Mouse (Mus musculus) embryonic facial prominence, embryonic 13.5 days (tissue): ENCODE measurements around the gene Dpp9. TPM values are rescaled to one million over a fixed set of nuclear protein-coding genes. Genes with fewer than 3 reads are reported as not detected.
A peak's percentile ranks its signal among the peaks of the same experiment; 100 is the strongest.

Source experiments
- ATAC-seq: fragments of 200-750 bp; cut with Nextera tagmentation; 2 replicates; pipeline ENCODE4 v1.8.0; 2017; ENCODE audit warnings: low read depth; ENCODE audit not compliant: insufficient number of reproducible peaks, insufficient read depth, low FRiP score, low TSS enrichment
- H3K27ac ChIP-seq: fragments of 300-500 bp; sonication (generic); 2 replicates; pipeline ENCODE4 v1.5.1; 2015; ENCODE audit warnings: moderate library complexity, mild to moderate bottlenecking, inconsistent platforms
- H3K27me3 ChIP-seq: fragments of 300-500 bp; sonication (generic); 2 replicates; pipeline ENCODE4 v1.6.1; 2015; ENCODE audit warnings: mild to moderate bottlenecking, inconsistent platforms
- H3K36me3 ChIP-seq: fragments of 300-500 bp; sonication (generic); 2 replicates; pipeline ENCODE4 v1.6.1; 2015; ENCODE audit warnings: mild to moderate bottlenecking, inconsistent platforms
- H3K4me1 ChIP-seq: fragments of 300-500 bp; sonication (generic); 2 replicates; pipeline ENCODE4 v1.6.1; 2015; ENCODE audit warnings: inconsistent platforms
- H3K4me2 ChIP-seq: fragments of 300-500 bp; sonication (generic); 2 replicates; pipeline ENCODE4 v1.6.1; 2015; ENCODE audit warnings: moderate library complexity, mild to moderate bottlenecking, inconsistent platforms
- H3K4me3 ChIP-seq: fragments of 300-500 bp; sonication (generic); 2 replicates; pipeline ENCODE4 v1.5.1; 2015; ENCODE audit warnings: mild to moderate bottlenecking, inconsistent platforms
- H3K9ac ChIP-seq: fragments of 300-500 bp; sonication (generic); 2 replicates; pipeline ENCODE4 v1.6.1; 2015; ENCODE audit warnings: mild to moderate bottlenecking, inconsistent platforms
- H3K9me3 ChIP-seq: fragments of 300-500 bp; sonication (generic); 2 replicates; pipeline ENCODE4 v1.6.1; 2016; ENCODE audit warnings: inconsistent platforms
- WGBS: fragments of 180-500 bp; shearing (Covaris S2); methylation state at CpG from one replicate; pipeline ENCODE4 v1.1.7; 2015; ENCODE audit warnings: mixed read lengths; 5-methylcytosine and 5-hydroxymethylcytosine counted together
- polyA plus RNA-seq: library from polyadenylated mRNA; unstranded; fragments of >200 nt; fragmentation: Nextera tagmentation; extraction: Ambion mirVana; gene quantifications from 2 replicates; pipeline ENCODE4 v1.2.1, GENCODE M21; 2015

Dpp9 gene
- polyA plus RNA-seq, 1 experiment from 2014 or later, result 37.5 TPM

GRCm38 (mm10) chr17:56149897-56150296, 68.8 kb downstream of the Dpp9 start:
- no peak overlapping the region for H3K27ac ChIP-seq
- H3K27me3 ChIP-seq, result peaks cover 94% of the 10 kb centered on the region
- no peak for ATAC-seq
- WGBS, result 29% methylated on average over 2 of the region's 2 CpGs
- no peaks in the 10 kb centered on the region for H3K36me3 ChIP-seq
- H3K4me2 ChIP-seq, result no peak overlapping the region
- no peak overlapping the region for H3K4me3 ChIP-seq
- H3K9me3 ChIP-seq, result no peaks in the 10 kb centered on the region
- peaks cover 9% of the 10 kb centered on the region for H3K4me1 ChIP-seq
- no peak overlapping the region for H3K9ac ChIP-seq

DNA sequence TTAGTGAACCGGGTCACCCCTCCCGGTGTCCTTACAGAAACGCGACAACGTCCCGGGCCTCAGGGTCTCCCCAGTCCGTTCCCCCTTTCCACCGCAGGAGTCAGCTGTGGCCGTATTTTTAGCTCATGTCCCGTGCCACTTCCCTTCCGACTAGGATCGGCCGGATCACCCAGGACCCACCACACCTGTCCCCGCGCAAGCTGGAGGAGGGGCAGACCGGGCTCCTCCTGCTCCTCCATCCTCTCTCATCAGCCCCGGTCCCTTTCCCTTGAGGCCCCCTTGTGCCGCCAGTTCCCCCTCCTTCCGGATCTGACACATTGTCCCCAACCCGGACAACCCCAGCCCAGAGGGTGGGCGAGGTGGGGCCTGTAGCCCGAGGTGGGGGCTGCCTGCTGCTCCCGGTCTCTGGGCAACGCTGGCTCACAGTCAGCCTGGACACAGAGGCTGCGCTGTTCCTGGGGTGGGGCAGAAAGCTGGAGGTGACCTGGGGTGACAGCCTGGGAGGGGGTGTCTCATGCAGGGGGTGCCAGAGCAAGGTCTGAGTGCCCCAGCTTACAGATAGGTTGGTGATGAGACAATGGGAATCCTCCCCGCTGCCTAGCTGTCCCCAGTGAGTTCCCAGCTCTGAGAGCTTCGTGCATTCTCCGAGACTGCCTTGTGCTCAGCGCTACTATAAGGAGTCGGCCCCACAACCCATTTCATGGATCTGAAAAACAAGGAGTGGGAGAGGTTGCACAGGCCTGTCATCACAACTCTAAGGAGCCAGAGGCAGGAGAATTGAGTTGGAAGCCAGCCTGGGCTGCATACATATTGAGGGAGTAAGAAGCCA, 69.7 kb downstream of the Dpp9 start:
- Histone ChIP-seq H3K4me2 (peak overlapping the region; percentile 52), H3K27me3 (peaks cover 94% of the 10 kb centered on the region), H3K4me1 (peaks cover 9% of the 10 kb centered on the region), H3K9me3 (no peaks in the 10 kb centered on the region), H3K36me3 (no peaks in the 10 kb centered on the region), H3K4me3 (peak overlapping the region; percentile 21), H3K27ac (no peak overlapping the region), H3K9ac (peak overlapping the region; percentile 36; the same call in 1 of the 2 replicates)
- ATAC-seq, result no peak
- 3% methylated on average over 30 of the region's 30 CpGs for WGBS

DNA sequence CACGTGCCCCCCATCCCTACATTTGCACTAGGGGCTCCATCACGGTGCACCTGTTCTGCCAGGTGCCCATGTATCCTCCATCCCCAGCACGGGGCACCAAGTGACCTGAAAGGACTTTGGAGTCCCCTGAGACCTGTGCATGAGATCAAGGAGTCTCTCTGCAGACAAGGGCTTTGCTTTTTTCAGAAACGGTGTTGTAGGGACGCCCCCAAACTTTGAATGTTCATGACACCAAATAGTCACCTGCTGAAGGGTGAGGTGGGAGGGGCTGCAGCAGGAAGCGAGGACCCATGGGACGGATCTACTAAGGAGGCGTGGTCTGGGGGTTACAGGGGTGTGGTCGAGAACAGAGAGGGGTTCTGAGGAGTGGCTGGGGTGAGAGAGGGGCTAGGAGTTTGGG, 70.4 kb downstream of the Dpp9 start:
- H3K4me3 ChIP-seq, result peak overlapping the region; percentile 21
- H3K9me3 ChIP-seq, result no peaks in the 10 kb centered on the region
- peaks cover 9% of the 10 kb centered on the region for H3K4me1 ChIP-seq
- ATAC-seq, result no peak
- 18% methylated on average over 9 of the region's 9 CpGs for WGBS
- no peak overlapping the region for H3K27ac ChIP-seq
- H3K4me2 ChIP-seq, result peak overlapping the region; percentile 52
- no peaks in the 10 kb centered on the region for H3K36me3 ChIP-seq
- no peak overlapping the region for H3K9ac ChIP-seq
- H3K27me3 ChIP-seq, result peaks cover 94% of the 10 kb centered on the region

GRCm38 (mm10) chr17:56147420-56147819, 71.3 kb downstream of the Dpp9 start:
- no peak for ATAC-seq
- Histone ChIP-seq H3K4me1 (peaks cover 11% of the 10 kb centered on the region), H3K27me3 (peaks cover 96% of the 10 kb centered on the region), H3K9me3 (no peaks in the 10 kb centered on the region), H3K36me3 (no peaks in the 10 kb centered on the region), H3K4me2 (no peak overlapping the region), H3K27ac (no peak overlapping the region), H3K9ac (no peak overlapping the region), H3K4me3 (no peak overlapping the region)
- 64% methylated on average over 12 of the region's 12 CpGs for WGBS

GRCm38 (mm10) chr17:56146131-56146530, 72.6 kb downstream of the Dpp9 start:
- H3K36me3 ChIP-seq, result no peaks in the 10 kb centered on the region
- H3K27me3 ChIP-seq, result peaks cover 100% of the 10 kb centered on the region
- H3K27ac ChIP-seq, result no peak overlapping the region
- no peak overlapping the region for H3K4me3 ChIP-seq
- WGBS, result 15% methylated on average over 9 of the region's 9 CpGs
- ATAC-seq, result no peak
- H3K4me1 ChIP-seq, result peaks cover 20% of the 10 kb centered on the region
- no peaks in the 10 kb centered on the region for H3K9me3 ChIP-seq
- no peak overlapping the region for H3K9ac ChIP-seq
- no peak overlapping the region for H3K4me2 ChIP-seq

- Histone ChIP-seq H3K4me2 (no peak overlapping the region), H3K9ac (no peak overlapping the region), H3K9me3 (no peaks in the 10 kb centered on the region), H3K27me3 (peaks cover 100% of the 10 kb centered on the region), H3K27ac (no peak overlapping the region), H3K36me3 (no peaks in the 10 kb centered on the region), H3K4me3 (no peak overlapping the region), H3K4me1 (peaks cover 21% of the 10 kb centered on the region)
- no peak for ATAC-seq
- WGBS, result 73% methylated on average over 9 of the region's 9 CpGs
Measured at GRCm38 (mm10) chr17:56144546-56144945, 74.2 kb downstream of the Dpp9 start.

DNA sequence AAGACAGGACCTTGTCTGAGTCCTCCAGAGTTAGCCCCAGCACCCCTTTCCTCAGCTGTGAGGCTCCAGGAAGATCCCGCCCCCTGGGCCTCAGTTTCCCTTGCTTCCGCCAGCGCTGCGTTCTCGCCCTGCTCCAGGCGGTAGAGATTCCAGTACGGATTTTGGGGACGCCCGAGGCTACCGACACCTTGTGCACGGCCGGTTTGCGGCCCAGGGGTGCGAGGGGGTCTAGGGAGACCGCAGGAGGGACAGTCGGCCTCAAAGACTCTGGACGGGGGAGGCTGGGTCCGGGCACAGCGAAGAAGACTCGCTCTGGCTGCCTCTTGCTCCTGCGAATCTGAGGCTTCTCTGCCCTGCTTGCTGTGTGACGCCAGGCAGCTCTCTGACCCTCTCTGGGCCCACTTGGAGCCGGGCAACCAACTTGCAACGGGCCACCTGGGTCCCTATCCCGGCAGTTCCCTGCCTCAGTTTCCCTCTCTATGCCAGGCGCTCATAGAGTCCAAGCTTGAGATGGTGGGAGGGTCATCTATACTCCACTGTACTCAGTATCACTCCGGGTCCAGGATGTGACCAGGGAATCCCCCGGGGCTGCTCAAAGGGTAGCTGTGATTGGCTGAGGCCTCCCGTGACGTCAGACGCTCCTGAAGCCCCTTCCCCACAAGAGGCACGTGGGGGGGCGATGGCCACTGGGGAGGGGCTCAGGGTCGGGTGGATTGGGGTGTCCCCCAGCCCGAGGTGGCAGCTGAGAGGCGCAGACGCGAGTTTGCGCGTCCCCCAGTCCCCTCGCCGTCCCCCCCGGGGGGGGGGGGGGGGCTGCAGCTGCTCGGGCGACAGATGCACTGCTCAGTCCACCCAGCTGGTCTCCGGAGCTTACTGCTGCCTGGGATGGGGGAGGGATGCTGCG, 76.8 kb downstream of the Dpp9 start:
- no peaks in the 10 kb centered on the region for H3K9me3 ChIP-seq
- H3K4me3 ChIP-seq, result peak overlapping the region; percentile 46
- H3K9ac ChIP-seq, result peak overlapping the region; percentile 62
- no peak for ATAC-seq
- peaks cover 99% of the 10 kb centered on the region for H3K27me3 ChIP-seq
- under 1% methylated on average over 44 of the region's 47 CpGs for WGBS
- no peaks in the 10 kb centered on the region for H3K36me3 ChIP-seq
- H3K4me1 ChIP-seq, result peaks cover 27% of the 10 kb centered on the region
- H3K4me2 ChIP-seq, result peak overlapping the region; percentile 75
- H3K27ac ChIP-seq, result no peak overlapping the region

DNA sequence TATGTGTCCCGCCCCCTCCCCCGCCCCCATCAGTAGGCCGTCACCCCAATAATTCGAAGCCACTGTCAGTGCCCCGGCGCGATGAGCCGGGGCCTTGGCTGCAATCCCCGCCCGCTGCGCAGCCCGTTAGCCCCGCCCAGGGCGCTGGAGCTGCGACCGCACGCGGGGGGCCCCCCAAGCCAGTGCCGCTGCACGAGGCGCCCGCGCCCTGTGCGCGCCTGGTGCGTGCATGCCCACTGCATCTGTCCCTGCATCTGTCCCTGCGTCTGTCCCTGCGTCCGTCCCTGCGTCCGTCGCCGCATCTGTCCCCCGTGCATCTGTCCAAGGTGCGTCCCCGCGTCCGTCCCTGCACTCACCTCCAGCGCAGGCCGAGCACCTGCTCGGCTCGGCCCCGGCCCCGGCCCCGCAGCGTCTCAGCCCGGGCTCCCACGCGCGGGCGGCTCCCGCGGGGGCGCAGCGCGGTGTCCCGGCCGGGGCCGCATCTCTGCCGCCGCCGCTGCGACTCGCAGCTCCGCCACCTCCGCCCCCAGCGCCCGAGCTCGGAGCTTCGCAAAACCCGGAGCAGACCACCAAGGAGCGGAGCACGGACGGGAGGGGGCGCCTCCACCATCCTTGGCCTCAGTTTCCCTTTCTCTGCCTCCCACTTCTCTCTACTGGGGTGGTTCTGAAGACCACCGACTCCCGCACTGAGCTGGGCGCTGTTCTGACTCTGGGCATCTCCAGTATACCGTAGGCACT, 78.7 kb downstream of the Dpp9 start, which contains the start of gene Sema6b:
Sema6b (minus strand) TSS at position 486 of the 738 bp plus-strand sequence.
- Histone ChIP-seq H3K4me1 (peaks cover 29% of the 10 kb centered on the region), H3K27me3 (peaks cover 83% of the 10 kb centered on the region), H3K4me2 (peak within 1 kb of the TSS; percentile 96), H3K4me3 (peak within 1 kb of the TSS; percentile 75), H3K27ac (no peak within 1 kb of the TSS), H3K9me3 (no peaks in the 10 kb centered on the region), H3K36me3 (no peaks in the 10 kb centered on the region), H3K9ac (peak within 1 kb of the TSS; percentile 77)
- no peak; the same call in 1 of the 2 replicates for ATAC-seq
- 1% methylated on average over 76 of the region's 79 CpGs for WGBS

DNA sequence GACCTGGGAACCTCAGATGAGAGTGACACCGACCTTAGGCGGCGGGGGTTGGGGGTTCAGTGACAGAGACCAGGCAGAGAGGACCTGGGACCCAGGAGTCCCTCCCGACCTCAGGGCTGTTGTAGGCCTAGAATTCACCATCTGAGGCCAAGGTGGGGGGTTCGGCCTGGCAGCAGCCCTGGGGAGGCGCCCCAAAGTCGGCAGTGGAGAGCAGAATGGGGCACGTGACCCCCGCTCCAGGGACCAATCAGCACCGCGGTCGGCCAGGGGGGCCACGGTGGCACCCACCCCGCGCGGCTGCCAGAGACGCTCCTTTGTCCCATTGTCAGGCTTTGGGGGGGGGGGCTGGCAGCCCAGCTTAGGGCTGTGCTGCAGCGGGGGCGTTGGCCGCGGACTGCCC, 79.3 kb downstream of the Dpp9 start:
- Histone ChIP-seq H3K27ac (no peak overlapping the region), H3K36me3 (no peaks in the 10 kb centered on the region), H3K4me1 (peaks cover 35% of the 10 kb centered on the region), H3K4me3 (peak overlapping the region; percentile 75), H3K4me2 (peak overlapping the region; percentile 96), H3K9ac (peak overlapping the region; percentile 77), H3K9me3 (no peaks in the 10 kb centered on the region), H3K27me3 (peaks cover 80% of the 10 kb centered on the region)
- WGBS, result 8% methylated on average over 20 of the region's 21 CpGs
- no peak for ATAC-seq

DNA sequence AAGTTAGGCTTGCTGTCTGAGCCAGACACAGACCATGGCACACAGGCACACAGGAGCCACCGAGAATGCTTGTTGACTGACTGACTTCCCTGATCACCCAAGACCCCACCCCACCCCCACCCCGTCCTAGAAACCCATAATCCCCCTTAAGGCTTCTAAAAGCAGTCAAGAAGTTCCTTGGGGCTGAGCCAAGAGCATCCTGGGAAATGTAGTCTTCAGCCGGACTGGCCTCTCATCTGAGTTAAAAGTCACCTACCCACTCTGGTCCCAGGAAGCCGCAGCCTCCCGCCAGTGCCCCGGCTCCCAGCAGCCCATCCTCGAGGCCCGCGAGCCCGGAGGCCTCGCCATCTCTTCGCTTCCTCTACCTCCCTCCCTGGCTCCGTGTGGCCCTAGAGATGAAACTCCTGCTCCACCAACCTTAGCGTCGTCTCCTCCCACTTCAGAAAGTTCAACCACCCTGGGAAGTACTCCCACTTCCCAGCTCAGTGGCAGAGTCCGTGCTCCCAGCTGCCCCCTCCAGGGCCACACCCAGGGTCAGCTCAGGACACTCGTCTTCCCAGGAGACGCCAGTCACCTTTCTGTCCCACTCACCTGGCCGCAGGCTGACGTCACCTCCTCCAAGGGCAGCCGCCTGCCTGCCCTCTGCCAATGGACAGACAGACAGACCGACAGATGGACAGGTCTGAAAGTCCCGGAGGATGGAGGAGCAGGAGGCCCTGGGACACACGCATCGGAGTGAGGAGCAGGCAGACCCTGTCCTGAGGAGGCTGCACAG, 80.7 kb downstream of the Dpp9 start:
- no peak for ATAC-seq
- WGBS, result 16% methylated on average over 25 of the region's 25 CpGs
- Histone ChIP-seq H3K27ac (no peak overlapping the region), H3K27me3 (peaks cover 66% of the 10 kb centered on the region), H3K9ac (peak overlapping the region; percentile 32; the same call in 1 of the 2 replicates), H3K9me3 (no peaks in the 10 kb centered on the region), H3K36me3 (no peaks in the 10 kb centered on the region), H3K4me1 (peaks cover 44% of the 10 kb centered on the region), H3K4me2 (peak overlapping the region; percentile 96), H3K4me3 (peak overlapping the region; percentile 12; the same call in 1 of the 2 replicates)
